Mouse (Mus musculus): Measurements from ENCODE around the gene Ick. TPM values are rescaled to one million over a fixed set of nuclear protein-coding genes. Genes with fewer than 3 reads are reported as not detected.

Ick gene
- total and polyA plus RNA-seq, 3 experiments, result 6.1 to 16.1 TPM; not detected in 1

GRCm38 (mm10) chr9:78085722-78086287 lies 23.2 kb upstream of the Ick start:
- Histone ChIP-seq H3K79me2 (ENCODE audit: control insufficient read depth, insufficient read depth, low read length, poor library complexity) (no peaks in the 10 kb centered on the region), H3K27ac (ENCODE audit: control insufficient read depth, low read depth, low read length) (no peak overlapping the region), H3K36me3 (ENCODE audit: control insufficient read depth in 1 of 2, insufficient read depth in 2 of 2, low read length in 2 of 2) (peaks cover 0 to 21% of the 10 kb centered on the region in 2 experiments; a peak in 2 of 4 replicates), H3K4me1 (ENCODE audit: control insufficient read depth in 1 of 2, insufficient read depth in 2 of 2, low read length in 2 of 2) (no peaks in the 10 kb centered on the region), H3K4me3 (ENCODE audit: control insufficient read depth in 1 of 2, insufficient read depth in 1 of 2, low read depth in 2 of 2, low read length in 2 of 2) (no peak overlapping the region), H3K9ac (ENCODE audit: control insufficient read depth, low read depth, low read length, poor library complexity, severe bottlenecking) (no peak overlapping the region), H3K9me3 (replicated peaks; ENCODE audit: insufficient read depth, low read length) (no peaks in the 10 kb centered on the region), H3K27me3 (ENCODE audit: control insufficient read depth in 1 of 2, insufficient read depth in 2 of 2, low read length in 2 of 2) (no peaks in the 10 kb centered on the region)
- TF ChIP-seq CHD1 (IDR thresholded peaks at IDR 0.05; ENCODE audit: low read depth, low read length) (no peak), MYB (IDR thresholded peaks at IDR 0.05; ENCODE audit: low read depth, low read length) (no peak), MXI1 (IDR thresholded peaks at IDR 0.05; ENCODE audit: low read depth, low read length) (no peak), NELFE (IDR thresholded peaks at IDR 0.05; ENCODE audit: low read depth, low read length) (no peak), ETS1 (IDR thresholded peaks at IDR 0.05; ENCODE audit: low read depth, low read length) (no peak)
- DNase-seq (ENCODE audit: low read depth, low spot score), result no peak

DNA sequence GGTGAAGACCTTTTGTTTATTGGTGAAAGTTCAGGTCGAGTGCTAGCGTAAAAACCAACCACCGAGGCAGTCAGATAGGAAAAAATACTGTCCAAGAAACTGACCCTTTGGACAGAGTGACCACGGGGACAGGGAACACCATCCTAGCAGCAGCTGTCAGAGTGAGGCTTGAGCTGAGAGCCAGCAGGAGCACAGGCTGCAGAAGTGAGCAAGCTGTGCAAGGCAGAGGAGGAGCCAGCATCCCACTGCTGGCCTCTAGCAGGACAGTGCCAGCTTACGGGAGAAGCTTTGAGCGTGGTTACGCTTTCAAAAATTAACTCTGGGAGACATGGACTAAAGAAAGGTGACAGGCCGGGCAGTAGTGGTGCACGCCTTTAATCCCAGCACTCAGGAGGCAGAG lies 21.2 kb upstream of the Ick start:
- no peaks in the 10 kb centered on the region for H3K4me1 ChIP-seq (ENCODE audit: control insufficient read depth in 1 of 2, insufficient read depth in 2 of 2, low read length in 2 of 2)

DNA sequence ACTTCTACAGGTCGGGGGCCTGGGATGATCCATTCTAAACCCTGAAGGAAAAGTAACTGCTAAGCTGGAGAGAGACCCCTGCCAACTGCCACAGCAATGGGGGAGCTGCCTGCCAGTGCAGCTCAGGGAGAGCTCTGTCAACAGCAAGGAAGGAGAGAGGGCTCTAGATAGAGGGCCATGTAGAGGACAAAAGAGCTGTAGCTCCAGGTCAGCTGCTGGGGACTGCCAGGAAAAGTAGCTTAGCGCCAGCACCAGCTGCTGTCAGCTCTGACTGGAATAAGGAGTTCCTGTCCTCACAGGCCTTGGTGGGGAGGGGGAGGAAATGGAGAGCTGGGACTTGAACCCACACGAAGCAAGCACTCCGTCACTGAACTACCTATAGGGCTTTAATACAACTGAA lies 20.5 kb upstream of the Ick start:
- no peak overlapping the region for H3K4me3 ChIP-seq (ENCODE audit: control insufficient read depth in 1 of 2, insufficient read depth in 1 of 2, low read depth in 2 of 2, low read length in 2 of 2)
- TF ChIP-seq SMC3 (IDR thresholded peaks at IDR 0.05; ENCODE audit: low read depth, low read length) (no peak), MEF2A (IDR thresholded peaks at IDR 0.05; ENCODE audit: extremely low read depth, insufficient replicate concordance, low read depth, low read length, poor library complexity, severe bottlenecking) (no peak), CHD1 (IDR thresholded peaks at IDR 0.05; ENCODE audit: low read depth, low read length) (no peak), MAFK (IDR thresholded peaks at IDR 0.05; ENCODE audit: borderline replicate concordance, low read depth, low read length) (no peak), ELF1 (IDR thresholded peaks at IDR 0.05; ENCODE audit: low read depth, low read length) (no peak), GATA1 (IDR thresholded peaks at IDR 0.05; ENCODE audit: low read depth, low read length) (no peak), TCF12 (IDR thresholded peaks at IDR 0.05; ENCODE audit: low read depth, low read length) (no peak), MYB (IDR thresholded peaks at IDR 0.05; ENCODE audit: low read depth, low read length) (no peak), ZMIZ1 (IDR thresholded peaks at IDR 0.05; ENCODE audit: low read depth, low read length) (no peak), MXI1 (IDR thresholded peaks at IDR 0.05; ENCODE audit: low read depth, low read length) (no peak), MAX (IDR thresholded peaks at IDR 0.05; ENCODE audit: low read length) (no peak), CTCF (IDR thresholded peaks at IDR 0.05 in 2 of 3, conservative IDR thresholded peaks at IDR 0.05 in 1 of 3; ENCODE audit: control insufficient read depth in 1 of 3, insufficient read depth in 1 of 3, low read depth in 2 of 3, low read length in 3 of 3, poor library complexity in 1 of 3, severe bottlenecking in 1 of 3) (no peak), GABPA (IDR thresholded peaks at IDR 0.05; ENCODE audit: low read depth, low read length) (no peak), ZKSCAN1 (IDR thresholded peaks at IDR 0.05; ENCODE audit: low read depth, low read length) (no peak), BHLHE40 (IDR thresholded peaks at IDR 0.05; ENCODE audit: borderline replicate concordance, low read depth, low read length) (no peak), TAL1 (IDR thresholded peaks at IDR 0.05; ENCODE audit: low read length) (no peak), ZC3H11A (IDR thresholded peaks at IDR 0.05; ENCODE audit: low read depth, low read length) (no peak), MAZ (IDR thresholded peaks at IDR 0.05; ENCODE audit: low read depth, low read length) (no peak)
- no peaks in the 10 kb centered on the region for H3K4me1 ChIP-seq (ENCODE audit: control insufficient read depth in 1 of 2, insufficient read depth in 2 of 2, low read length in 2 of 2)
- H3K27me3 ChIP-seq (ENCODE audit: control insufficient read depth in 1 of 2, insufficient read depth in 2 of 2, low read length in 2 of 2), result no peaks in the 10 kb centered on the region
- peaks cover 1% of the 10 kb centered on the region; the same call in 1 of the 2 replicates for H3K79me2 ChIP-seq (ENCODE audit: control insufficient read depth, insufficient read depth, low read length, poor library complexity)
- no peaks in the 10 kb centered on the region for H3K9me3 ChIP-seq (replicated peaks; ENCODE audit: insufficient read depth, low read length)
- no peak overlapping the region for H3K27ac ChIP-seq (ENCODE audit: control insufficient read depth, low read depth, low read length)
- no peak for DNase-seq (ENCODE audit: low read depth, low spot score)
- H3K9ac ChIP-seq (ENCODE audit: control insufficient read depth, low read depth, low read length, poor library complexity, severe bottlenecking), result no peak overlapping the region
- peaks cover 0 to 29% of the 10 kb centered on the region in 2 experiments; a peak in 2 of 4 replicates for H3K36me3 ChIP-seq (ENCODE audit: control insufficient read depth in 1 of 2, insufficient read depth in 2 of 2, low read length in 2 of 2)

More for the DNA sequence above, 21.2 kb upstream of the Ick start:
- Histone ChIP-seq H3K9ac (ENCODE audit: control insufficient read depth, low read depth, low read length, poor library complexity, severe bottlenecking) (no peak overlapping the region), H3K27me3 (ENCODE audit: control insufficient read depth in 1 of 2, insufficient read depth in 2 of 2, low read length in 2 of 2) (no peaks in the 10 kb centered on the region), H3K36me3 (ENCODE audit: control insufficient read depth in 1 of 2, insufficient read depth in 2 of 2, low read length in 2 of 2) (peaks cover 0 to 23% of the 10 kb centered on the region in 2 experiments; a peak in 2 of 4 replicates), H3K4me3 (ENCODE audit: control insufficient read depth in 1 of 2, insufficient read depth in 1 of 2, low read depth in 2 of 2, low read length in 2 of 2) (no peak overlapping the region), H3K9me3 (replicated peaks; ENCODE audit: insufficient read depth, low read length) (no peaks in the 10 kb centered on the region), H3K27ac (ENCODE audit: control insufficient read depth, low read depth, low read length) (no peak overlapping the region), H3K79me2 (ENCODE audit: control insufficient read depth, insufficient read depth, low read length, poor library complexity) (peaks cover 1% of the 10 kb centered on the region; the same call in 1 of the 2 replicates)
- no peak for DNase-seq (ENCODE audit: low read depth, low spot score)
- TF ChIP-seq ELF1 (IDR thresholded peaks at IDR 0.05; ENCODE audit: low read depth, low read length), result no peak
- no peak for TF ChIP-seq UBTF (IDR thresholded peaks at IDR 0.05; ENCODE audit: borderline replicate concordance, insufficient read depth, low read depth, low read length)
- no peak for TF ChIP-seq NELFE (IDR thresholded peaks at IDR 0.05; ENCODE audit: low read depth, low read length)
- no peak for TF ChIP-seq KAT2A (conservative IDR thresholded peaks at IDR 0.05; ENCODE audit: low read depth, low read length)
- no peak for TF ChIP-seq TAL1 (IDR thresholded peaks at IDR 0.05; ENCODE audit: low read length)
- no peak for TF ChIP-seq USF1 (IDR thresholded peaks at IDR 0.05; ENCODE audit: low read depth, low read length)
- TF ChIP-seq ZKSCAN1 (IDR thresholded peaks at IDR 0.05; ENCODE audit: low read depth, low read length), result no peak
- no peak for TF ChIP-seq MAZ (IDR thresholded peaks at IDR 0.05; ENCODE audit: low read depth, low read length)
- no peak for TF ChIP-seq POLR2A (IDR thresholded peaks at IDR 0.05; ENCODE audit: control insufficient read depth in 1 of 2, insufficient read depth in 1 of 2, low read depth in 1 of 2, low read length in 2 of 2, poor library complexity in 1 of 2)
- no peak for TF ChIP-seq ZNF384 (IDR thresholded peaks at IDR 0.05; ENCODE audit: low read depth, low read length)
- no peak for TF ChIP-seq HCFC1 (IDR thresholded peaks at IDR 0.05; ENCODE audit: low read depth, low read length)
- TF ChIP-seq SMC3 (IDR thresholded peaks at IDR 0.05; ENCODE audit: low read depth, low read length), result no peak

Measured in MEL (cell line).